Mouse (Mus musculus) C2C12 (cell line): Measurements from ENCODE around the gene Kank3. TPM values are rescaled to one million over a fixed set of nuclear protein-coding genes. Genes with fewer than 3 reads are reported as not detected.
A peak's percentile ranks its signal among the peaks of the same experiment; 100 is the strongest.
"Not testable (repeated sequence)": the region's sequence is repeated elsewhere in the genome, so short reads cannot be mapped to it uniquely, and the experiment has no call there.

Source experiments
- H3K27me3 ChIP-seq: one replicate; pipeline ENCODE4 v1.6.1; 2011; ENCODE audit not compliant: control insufficient read depth, insufficient read depth, insufficient read length
- H3K36me3 ChIP-seq: one replicate; pipeline ENCODE4 v1.6.1; 2011; ENCODE audit not compliant: control insufficient read depth, insufficient read depth
- H3K4me3 ChIP-seq: one replicate; pipeline ENCODE4 v1.5.1; 2011; ENCODE audit warnings: mild to moderate bottlenecking, control low read depth; ENCODE audit not compliant: poor library complexity, insufficient read depth, severe bottlenecking
- H3K79me2 ChIP-seq: one replicate; pipeline ENCODE4 v1.6.1; 2011; ENCODE audit not compliant: control insufficient read depth, insufficient read depth
- H3K79me3 ChIP-seq: one replicate; pipeline ENCODE4 v1.6.1; 2011; ENCODE audit warnings: low read depth, control low read depth
- H3ac ChIP-seq: one replicate; pipeline ENCODE3; 2011; ENCODE audit warnings: low read depth; ENCODE audit not compliant: control insufficient read depth, insufficient read length
- CEBPB ChIP-seq: IDR thresholded peaks from one replicate; pipeline ENCODE4 v1.6.1; 2011; ENCODE audit warnings: low read depth, mild to moderate bottlenecking, control low read depth, moderate library complexity
- CTCF ChIP-seq: IDR thresholded peaks from one replicate; pipeline ENCODE4 v1.5.1; 2011; ENCODE audit not compliant: control insufficient read depth, insufficient read depth, insufficient read length
- FOSL1 ChIP-seq: IDR thresholded peaks from one replicate; pipeline ENCODE4 v1.8.0; 2011; ENCODE audit warnings: mild to moderate bottlenecking, low read length; ENCODE audit not compliant: poor library complexity, insufficient read depth, severe bottlenecking
- MAX ChIP-seq: IDR thresholded peaks from one replicate; pipeline ENCODE4 v1.6.1; 2011; ENCODE audit warnings: mild to moderate bottlenecking, control low read depth
- MYOD1 ChIP-seq: IDR thresholded peaks from one replicate; pipeline ENCODE4 v1.6.1; 2011; ENCODE audit warnings: low read depth; ENCODE audit not compliant: control insufficient read depth, insufficient read length
- MYOG ChIP-seq: IDR thresholded peaks from one replicate; pipeline ENCODE4 v1.6.1; 2011; ENCODE audit not compliant: control insufficient read depth, insufficient read length; ENCODE audit errors: extremely low read depth
- USF1 ChIP-seq: IDR thresholded peaks from one replicate; pipeline ENCODE4 v1.6.1; 2011; ENCODE audit warnings: low read depth, mild to moderate bottlenecking, control low read depth, moderate library complexity
- polyA plus RNA-seq: library from polyadenylated mRNA; unstranded; fragments of >200 nt; fragmentation: generic; extraction: Trizol; gene quantifications from one replicate; pipeline ENCODE4 v1.2.1, GENCODE M21; 2012; ENCODE audit warnings: missing spikeins

Kank3 gene
- polyA plus RNA-seq, 1 experiment, result 5.0 TPM

GRCm38 (mm10) chr17:33817969-33818643 is 7.8 kb downstream of the Kank3 start:
- Histone ChIP-seq H3ac (peak overlapping the region; percentile 25), H3K79me2 (peaks cover 29% of the 10 kb centered on the region), H3K4me3 (no peak overlapping the region), H3K79me3 (peaks cover 13% of the 10 kb centered on the region), H3K27me3 (no peaks in the 10 kb centered on the region), H3K36me3 (peaks cover 51% of the 10 kb centered on the region)
- TF ChIP-seq MYOG (no peak), MAX (no peak), MYOD1 (no peak), FOSL1 (no peak), CTCF (no peak), USF1 (no peak), CEBPB (no peak)

- Histone ChIP-seq H3K27me3 (no peaks in the 10 kb centered on the region), H3K79me2 (peaks cover 71% of the 10 kb centered on the region), H3K36me3 (peaks cover 57% of the 10 kb centered on the region), H3K4me3 (peak overlapping the region; percentile 89), H3K79me3 (peaks cover 43% of the 10 kb centered on the region), H3ac (peak overlapping the region; percentile 8)
- no peak for TF ChIP-seq MAX
- no peak for TF ChIP-seq MYOD1
- TF ChIP-seq CTCF, result no peak
- TF ChIP-seq MYOG, result no peak
- no peak for TF ChIP-seq CEBPB
Measured at GRCm38 (mm10) chr17:33822436-33822959, 12.2 kb downstream of the Kank3 start.

GRCm38 (mm10) chr17:33823171-33823570 is 12.9 kb downstream of the Kank3 start:
- peaks cover 56% of the 10 kb centered on the region for H3K36me3 ChIP-seq
- peaks cover 50% of the 10 kb centered on the region for H3K79me3 ChIP-seq
- peak overlapping the region; percentile 89 for H3K4me3 ChIP-seq
- H3ac ChIP-seq, result peak overlapping the region; percentile 82
- not testable (repeated sequence) for H3K27me3 ChIP-seq
- peaks cover 78% of the 10 kb centered on the region for H3K79me2 ChIP-seq

- peak within 1 kb of the TSS; percentile 86 for H3ac ChIP-seq
- peaks cover 50% of the 10 kb centered on the region for H3K79me3 ChIP-seq
- H3K79me2 ChIP-seq, result peaks cover 85% of the 10 kb centered on the region
- H3K4me3 ChIP-seq, result peak within 1 kb of the TSS; percentile 89
- peak; percentile 92 for TF ChIP-seq MAX
- no peak for TF ChIP-seq MYOD1
- peak; percentile 99 for TF ChIP-seq USF1
- TF ChIP-seq CTCF, result no peak
- TF ChIP-seq FOSL1, result no peak
- no peak for TF ChIP-seq CEBPB
- TF ChIP-seq MYOG, result no peak
- H3K27me3 ChIP-seq, result no peaks in the 10 kb centered on the region
- peaks cover 48% of the 10 kb centered on the region for H3K36me3 ChIP-seq
Measured at GRCm38 (mm10) chr17:33824084-33824996, 14.0 kb downstream of the Kank3 start, which contains the start of the genes Rps28 and Ndufa7. Rps28 (minus strand) TSS chr17:33824562. Ndufa7 (plus strand) TSS chr17:33824572.

- peaks cover 48% of the 10 kb centered on the region for H3K36me3 ChIP-seq
- H3K27me3 ChIP-seq, result not testable (repeated sequence)
- peak overlapping the region; percentile 86 for H3ac ChIP-seq
- H3K79me2 ChIP-seq, result peaks cover 81% of the 10 kb centered on the region
- H3K79me3 ChIP-seq, result peaks cover 50% of the 10 kb centered on the region
- H3K4me3 ChIP-seq, result peak overlapping the region; percentile 89
Measured at GRCm38 (mm10) chr17:33824997-33825330, 14.6 kb downstream of the Kank3 start.

- H3K79me3 ChIP-seq, result peaks cover 50% of the 10 kb centered on the region
- TF ChIP-seq CEBPB, result no peak
- TF ChIP-seq MYOG, result no peak
- no peak for TF ChIP-seq USF1
- H3K4me3 ChIP-seq, result peak overlapping the region; percentile 89
- H3K27me3 ChIP-seq, result no peaks in the 10 kb centered on the region
- peaks cover 76% of the 10 kb centered on the region for H3K79me2 ChIP-seq
- peaks cover 48% of the 10 kb centered on the region for H3K36me3 ChIP-seq
- peak overlapping the region; percentile 75 for H3ac ChIP-seq
Measured at GRCm38 (mm10) chr17:33825462-33825861, 15.1 kb downstream of the Kank3 start.
